Mouse (Mus musculus) ovary, adult 18-20 months (tissue): Measurements from ENCODE around the gene Slc38a10.

Source experiments
- DNase-seq: peaks from one replicate; pipeline ENCODE4 v3.0.0; 2022; ENCODE audit warnings: low spot score, mixed read lengths

Gene Slc38a10

DNA sequence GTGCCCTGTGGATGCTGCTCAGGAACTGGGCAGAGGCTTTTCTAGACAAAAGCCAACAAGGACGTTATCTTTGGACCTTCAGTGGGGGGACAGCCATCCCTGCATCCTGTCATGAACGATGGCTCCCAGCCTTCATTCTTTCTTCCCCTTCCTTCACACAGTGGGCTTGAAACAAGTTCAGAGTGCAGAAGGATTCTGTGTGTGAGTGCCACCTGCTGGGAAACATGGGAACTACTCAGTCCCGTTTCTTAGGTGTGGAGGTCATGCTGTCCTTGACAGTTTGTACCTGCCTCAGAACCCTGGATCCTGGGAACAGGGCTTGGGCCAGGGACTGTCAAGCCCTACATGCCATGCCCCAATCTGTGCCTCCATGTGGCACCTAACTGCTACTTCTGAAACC, 50.1 kb downstream of the Slc38a10 start:
- DNase-seq = no peak

DNA sequence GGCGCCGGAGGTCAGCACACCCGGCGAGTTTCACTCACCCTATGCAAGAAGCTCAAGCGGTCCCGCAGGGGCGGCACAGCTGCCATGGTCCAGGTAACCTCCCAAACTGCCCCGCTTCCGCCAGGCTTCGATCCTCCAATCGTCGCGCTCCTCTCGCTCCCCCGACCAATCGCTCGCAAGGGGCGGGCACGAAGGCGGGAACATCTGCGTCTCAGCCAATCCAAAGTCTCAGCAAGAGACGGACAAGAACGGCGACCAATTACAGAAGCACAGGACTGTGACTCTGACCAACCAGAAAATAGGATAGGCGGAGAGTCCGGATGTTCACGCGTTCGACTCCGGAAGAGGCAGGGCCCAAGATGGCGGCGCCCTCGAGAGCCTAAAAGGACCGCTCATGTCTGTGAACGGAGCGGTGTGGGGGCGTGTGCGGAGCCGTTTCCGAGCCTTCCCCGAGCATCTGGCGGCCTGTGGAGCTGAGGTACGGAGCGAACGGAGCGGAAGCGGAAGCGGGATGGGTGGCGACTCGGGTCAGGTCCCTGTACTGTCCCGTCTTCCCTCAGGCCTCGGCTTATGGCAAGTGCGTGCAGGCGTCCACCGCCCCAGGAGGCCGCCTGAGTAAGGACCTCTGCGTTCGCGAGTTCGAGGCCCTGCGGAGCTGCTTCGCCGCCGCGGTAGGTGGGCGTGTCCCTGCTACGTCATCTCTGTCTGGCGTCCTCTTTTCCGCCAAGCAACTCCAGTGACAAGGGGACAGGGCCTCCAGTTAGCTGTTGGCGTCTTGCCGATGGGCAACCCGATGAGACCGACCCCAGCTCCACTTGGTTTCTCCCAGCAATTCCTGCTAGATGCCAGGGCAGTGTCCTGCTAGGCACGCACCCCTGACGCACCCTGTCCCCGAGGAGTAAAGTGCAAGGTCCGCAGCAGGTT, 52.3 kb downstream of the Slc38a10 start, which contains the start of the genes Tepsin and Ndufaf8:
TSS of gene Tepsin (minus strand) at position 144 of the 924 bp plus-strand sequence.
TSS of gene Ndufaf8 (plus strand) at position 341 of the 924 bp plus-strand sequence.
- DNase-seq = peak; percentile 97

DNA sequence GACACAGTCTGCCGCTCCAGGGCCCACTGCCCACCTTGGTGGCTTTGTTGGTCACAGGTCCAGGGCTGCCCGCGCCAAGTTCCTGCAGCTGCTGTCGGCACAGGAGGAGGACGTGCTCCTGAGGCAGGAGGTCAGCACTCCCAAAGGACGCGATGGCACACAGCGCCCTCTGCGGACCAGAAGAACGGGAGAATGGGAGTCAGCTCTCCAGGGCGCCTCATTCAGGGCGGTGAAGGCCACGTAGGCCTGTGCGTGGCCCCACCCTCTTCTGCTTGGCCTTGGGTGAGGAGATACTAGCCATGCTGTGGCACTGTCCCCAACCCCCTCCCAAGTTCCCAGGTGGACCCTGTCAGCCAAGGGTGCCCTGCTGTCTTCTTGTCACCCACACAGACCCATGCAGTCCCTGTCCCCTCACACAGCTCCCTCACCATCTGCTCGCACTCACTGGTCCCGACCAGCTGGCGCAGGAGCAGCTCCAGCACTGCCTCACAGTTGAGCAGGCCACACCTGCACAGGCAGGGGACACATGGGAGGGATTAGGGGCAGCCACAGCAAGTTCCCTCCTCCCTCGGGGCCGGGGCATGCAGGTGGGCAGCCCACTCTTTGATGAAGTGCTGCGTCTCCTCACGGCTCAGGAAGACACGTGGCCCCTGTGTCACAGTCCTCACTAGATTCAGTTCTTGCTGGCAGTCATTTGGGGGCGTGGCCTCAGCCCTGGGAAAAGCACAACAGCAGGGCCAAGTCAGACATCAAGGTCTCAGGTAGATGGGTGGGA, 58.1 kb downstream of the Slc38a10 start:
- DNase-seq = peak; percentile 60

DNA sequence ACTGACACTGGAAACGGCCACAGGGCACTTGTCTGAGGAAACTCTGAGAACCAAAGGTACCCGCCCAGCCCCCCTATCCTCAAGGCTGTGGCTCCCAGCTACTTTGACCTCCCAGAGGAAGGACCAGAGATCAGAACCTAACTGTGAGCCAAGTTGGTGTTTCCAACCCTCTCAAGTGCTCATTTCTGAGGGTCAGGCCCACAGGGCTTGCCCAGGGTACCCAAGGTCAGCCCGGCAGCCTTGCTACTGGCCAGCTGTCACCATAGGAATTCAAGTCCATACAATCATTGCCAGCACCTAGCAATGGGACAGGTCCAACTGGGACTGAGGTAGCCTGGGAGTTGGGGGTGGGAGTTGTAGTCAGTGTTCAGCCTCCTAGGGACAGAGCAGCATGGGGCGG, 60.5 kb downstream of the Slc38a10 start:
- DNase-seq = no peak

DNA sequence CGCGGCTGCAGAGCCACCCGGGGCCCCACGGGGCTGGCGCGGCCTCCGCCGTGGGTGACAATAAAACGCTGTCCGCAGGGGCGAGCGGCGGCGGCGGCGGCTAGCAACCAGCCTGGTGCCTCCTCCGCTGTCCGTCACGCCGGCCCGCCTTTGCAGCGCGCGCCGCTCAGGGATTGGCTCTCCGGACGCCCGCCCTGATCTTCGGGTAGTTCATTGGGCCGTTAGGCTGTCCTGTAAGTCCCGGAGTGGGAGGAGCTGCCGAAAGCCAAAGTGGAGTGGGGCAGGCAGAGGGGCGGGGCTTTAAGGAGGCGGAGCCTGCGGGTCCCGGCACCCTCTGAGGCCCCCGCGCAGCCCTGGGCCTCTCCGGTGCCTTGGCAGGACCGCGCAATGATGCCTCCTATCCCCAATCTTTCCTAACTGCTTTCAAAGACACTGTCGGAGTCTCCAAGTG, 64.4 kb downstream of the Slc38a10 start, which contains the start of gene Cep131:
TSS of gene Cep131 (minus strand) at position 126 of the 451 bp plus-strand sequence.
- DNase-seq = peak; percentile 97

DNA sequence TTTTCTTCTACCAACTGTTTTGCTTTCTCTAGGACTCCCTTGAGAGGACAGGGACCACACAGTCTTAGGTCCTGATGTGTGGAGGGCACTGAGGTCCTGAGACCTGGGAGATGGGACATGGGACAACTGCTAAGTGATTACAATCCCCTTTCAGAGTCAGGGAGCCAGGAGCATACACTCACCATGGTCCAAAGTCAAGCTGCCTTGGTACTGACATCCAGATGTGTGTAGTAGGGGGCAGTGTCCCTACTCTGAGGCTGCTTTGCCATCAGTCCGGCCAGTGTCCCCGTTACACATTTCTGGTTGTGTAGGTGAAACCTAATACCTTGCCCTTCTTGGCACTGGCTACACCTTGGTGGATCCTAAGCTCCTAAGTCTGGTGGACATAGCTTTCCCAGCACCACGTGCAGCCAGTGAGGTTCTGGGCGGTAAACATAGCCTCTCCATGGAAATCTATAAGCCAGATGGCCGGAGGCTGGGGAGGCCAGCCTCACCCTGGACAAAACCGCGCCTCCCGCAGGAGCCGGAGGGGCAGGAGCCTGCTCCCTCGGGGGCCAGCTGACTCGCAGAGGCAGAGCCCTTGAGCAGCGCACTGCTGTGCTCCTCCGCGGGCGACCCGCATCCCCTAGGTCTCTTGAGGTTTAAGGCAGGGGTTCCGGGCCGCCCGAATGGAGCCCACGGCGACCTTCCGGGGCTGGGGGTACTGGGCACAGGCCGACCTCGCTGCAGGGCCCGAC, 65.1 kb downstream of the Slc38a10 start:
- DNase-seq = no peak

DNA sequence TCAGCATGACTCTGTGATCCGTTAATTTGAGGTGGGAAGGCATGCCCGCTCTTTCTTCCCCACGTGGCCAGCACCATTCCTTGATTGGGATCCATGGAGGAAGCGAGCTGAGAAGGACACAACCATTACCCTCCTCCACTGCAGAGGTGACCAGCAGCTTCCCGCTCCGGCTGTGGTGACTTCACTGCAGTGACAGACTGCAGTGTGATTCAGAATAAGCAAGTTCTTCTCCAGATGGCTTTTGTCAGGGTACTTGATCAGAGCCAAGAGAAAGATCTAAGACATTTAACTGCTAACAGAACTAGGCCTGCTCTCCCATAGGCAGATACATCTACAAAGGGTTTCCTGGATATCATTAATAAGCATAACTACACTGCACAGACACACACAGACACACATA, 70.9 kb downstream of the Slc38a10 start:
- no peak for DNase-seq

DNA sequence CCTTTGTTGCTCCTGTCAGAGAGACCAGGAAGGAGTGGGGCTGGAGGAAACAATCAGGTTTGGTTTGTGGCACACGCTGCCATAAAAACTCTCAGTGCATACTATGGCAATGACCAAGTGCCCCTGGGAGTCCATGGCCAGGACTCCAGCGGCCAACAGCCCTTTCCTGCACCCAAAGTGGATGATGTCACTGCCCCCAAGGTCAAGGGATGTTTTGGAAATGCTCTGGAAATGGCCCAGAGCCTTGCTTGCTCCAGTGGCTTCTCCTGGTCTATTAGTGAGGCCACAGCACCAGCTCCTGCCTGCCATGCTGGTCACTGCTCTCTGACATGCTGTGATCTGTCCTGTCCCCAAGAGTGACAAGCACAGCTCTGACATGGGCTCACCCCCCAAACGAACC, 75.0 kb downstream of the Slc38a10 start:
- peak; percentile 68 for DNase-seq

DNA sequence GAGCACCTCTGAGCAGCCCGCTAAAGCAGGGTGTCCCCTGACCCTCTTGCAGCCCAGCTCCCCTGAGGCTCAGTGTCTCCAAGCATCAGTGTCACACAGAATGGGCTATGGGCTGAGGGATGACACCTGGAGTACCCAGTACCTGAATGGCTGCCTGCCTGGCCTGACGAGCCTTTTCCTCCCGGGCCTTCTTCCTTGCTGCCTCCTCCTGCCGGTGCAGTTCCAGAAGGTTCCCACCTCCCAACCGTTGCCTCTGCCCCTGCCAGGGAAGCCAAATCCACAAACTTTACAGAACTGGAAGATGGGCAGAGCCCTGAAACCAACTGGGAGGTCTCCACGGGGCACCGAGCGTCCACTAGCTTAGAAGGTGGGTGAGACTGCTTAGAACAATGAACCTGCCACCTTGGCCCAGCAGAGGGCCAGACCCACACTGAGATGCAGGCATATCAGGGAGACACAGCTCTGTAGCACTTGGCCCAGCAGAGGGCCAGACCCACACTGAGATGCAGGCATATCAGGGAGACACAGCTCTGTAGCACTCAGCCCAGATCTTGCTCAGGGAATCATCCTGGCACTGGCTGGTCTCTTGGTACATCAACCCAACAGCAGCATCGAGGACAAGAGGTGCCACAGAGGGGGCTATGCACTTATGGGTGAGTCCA, 78.0 kb downstream of the Slc38a10 start:
- DNase-seq = no peak

DNA sequence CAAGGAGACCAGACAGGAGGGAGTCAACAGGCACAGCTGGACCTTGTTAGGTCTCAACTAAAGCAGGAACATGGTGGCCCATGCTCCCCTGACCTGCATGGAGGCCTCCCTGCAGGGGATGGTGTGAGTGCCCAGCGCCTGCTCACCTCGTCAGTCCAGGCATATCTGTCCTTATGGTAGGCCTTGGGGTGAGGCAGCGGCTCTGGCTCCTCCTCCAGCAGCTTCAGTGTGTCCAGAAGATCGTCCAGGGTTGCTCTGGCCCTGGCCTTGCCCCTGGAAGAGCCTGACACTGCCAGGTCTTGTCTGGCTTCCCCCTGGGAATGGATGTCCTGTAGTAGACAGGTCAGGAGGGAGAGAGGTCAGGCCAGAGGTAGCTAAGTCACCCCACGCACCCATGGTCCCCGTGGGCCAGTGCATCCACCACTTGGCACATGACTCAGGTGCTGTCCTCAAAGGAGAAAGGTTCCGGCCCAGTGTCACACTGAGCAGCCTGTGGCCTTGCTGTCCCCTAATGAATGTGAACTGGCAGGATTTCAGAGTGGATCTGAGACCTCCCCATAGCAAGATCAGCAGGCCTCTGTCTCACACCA, 79.3 kb downstream of the Slc38a10 start:
- peak; percentile 25 for DNase-seq

DNA sequence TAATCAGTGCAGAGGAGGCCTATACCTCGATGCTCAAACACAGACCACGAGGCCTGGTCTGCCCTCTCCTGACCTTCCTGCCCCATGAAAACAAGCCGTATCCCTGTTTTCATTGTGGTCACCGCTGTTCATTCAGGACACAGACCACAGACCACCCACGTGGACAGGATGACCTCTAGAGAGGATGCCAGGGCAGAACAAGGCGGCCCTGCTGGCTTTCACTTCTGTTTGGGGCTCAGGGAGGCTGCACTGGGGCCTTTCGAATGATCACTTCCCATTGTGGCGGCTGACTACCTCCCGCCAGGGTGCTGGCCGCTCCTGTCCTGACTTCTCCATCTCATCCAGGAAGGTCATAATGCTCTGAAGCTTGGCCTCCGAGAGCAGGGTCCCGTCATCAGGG, 80.1 kb downstream of the Slc38a10 start:
- DNase-seq = no peak

DNA sequence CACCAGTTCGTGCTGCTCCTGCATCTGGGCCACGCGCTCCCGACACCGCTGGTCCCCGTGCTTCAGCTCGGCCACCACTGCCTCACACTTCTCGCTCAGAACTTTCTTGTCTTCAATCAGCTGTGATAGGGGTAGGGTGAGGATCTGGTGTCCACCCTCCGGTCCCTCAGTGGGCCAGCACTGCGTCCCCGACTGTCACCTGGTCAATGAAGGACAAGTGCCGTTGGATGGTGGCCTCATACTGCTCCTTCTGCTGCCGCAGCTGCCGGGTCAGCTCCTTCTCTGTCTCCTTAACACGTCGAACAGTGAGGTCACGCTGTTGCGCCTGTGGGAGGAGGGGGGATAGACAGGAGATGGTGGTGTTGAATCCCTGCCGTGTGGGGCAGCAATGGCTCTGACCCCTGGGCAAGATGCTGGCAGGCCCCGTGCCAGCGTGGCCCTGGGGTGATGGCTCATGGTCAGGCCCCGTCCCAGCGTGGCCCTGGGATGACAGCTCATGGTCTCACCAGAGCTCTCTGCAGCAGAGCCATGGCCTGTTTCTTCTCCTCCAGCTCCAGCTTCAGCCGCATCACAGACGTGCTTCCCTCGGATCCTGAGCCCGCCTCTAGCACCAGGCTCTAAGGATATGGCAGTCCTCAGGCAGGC, 80.7 kb downstream of the Slc38a10 start:
- DNase-seq = no peak

DNA sequence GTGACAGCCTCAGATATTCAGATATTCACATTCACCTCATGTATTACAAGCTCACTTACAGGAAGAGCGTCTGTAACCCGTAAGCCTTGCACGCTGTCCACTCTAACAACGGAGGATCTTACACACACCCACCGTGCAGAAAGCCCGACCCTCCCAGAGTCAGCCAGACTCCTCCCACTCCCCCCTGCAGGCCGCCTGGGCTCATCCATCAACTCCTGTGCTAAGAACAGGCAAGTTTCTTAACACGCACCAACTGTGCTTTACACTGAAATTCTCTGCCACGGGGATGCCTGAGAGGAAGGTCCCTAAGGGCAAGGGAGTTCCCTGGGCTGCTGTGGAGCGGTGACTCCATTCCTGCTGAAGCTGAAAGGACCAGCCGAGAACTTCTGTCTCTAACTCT, 81.9 kb downstream of the Slc38a10 start:
- DNase-seq = no peak

DNA sequence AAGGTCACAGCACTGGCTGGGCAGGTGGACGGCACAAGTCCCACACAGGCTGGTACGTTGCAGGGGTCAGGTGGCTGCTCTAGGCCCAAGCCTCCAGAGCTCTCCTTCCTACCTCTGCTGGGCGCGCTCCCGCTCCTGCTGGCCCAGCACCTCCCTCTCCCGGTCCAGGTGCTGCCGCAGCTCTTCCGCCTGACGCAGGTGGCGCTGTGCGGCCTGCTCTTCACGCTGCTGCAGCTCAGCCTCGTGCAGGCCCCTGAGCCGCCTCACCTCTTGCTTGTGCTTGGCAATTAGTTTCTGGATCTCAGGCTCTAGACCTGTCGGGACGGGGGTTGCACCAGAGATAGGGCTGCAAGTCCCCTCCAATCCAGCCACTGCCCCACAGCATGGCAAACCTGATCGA, 83.3 kb downstream of the Slc38a10 start:
- no peak for DNase-seq

DNA sequence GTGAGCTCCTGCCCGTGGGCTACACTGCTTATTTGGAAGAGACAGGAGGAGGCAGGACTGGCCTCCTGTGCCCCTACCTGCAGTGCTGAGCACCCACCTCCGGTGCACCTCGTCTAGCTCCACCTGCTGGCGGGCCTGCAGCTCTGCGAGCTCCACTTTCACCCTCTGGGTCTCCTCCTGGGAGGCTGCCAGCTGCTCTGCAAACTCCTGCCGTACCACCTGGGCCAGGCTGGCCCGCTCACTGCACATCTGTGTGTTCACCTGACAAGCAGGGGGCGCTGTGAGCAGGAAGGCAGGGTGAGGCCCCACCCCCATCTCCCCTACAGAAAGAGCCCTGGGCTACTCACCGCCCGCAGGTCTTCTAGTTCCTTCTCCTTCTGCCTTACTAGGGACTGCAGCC, 85.9 kb downstream of the Slc38a10 start:
- no peak for DNase-seq

DNA sequence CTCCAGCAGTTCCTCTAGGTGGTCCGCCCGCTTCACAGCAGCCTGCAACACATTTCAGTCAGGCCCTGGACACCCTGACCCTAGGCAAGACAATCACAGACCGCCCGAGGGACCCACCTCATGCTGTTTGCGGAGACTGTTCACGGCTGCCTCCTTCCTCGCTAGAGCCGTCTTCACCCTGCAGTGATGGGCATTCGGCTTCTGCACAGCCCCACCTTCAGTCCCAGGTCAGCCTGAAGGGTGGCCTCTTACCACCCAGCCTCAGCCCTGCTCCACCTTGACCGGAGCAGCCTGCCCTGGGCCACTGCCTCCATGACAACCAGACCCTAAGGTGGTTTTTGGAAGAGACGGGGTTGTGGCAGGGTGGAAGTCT, 86.5 kb downstream of the Slc38a10 start:
- no peak for DNase-seq

DNA sequence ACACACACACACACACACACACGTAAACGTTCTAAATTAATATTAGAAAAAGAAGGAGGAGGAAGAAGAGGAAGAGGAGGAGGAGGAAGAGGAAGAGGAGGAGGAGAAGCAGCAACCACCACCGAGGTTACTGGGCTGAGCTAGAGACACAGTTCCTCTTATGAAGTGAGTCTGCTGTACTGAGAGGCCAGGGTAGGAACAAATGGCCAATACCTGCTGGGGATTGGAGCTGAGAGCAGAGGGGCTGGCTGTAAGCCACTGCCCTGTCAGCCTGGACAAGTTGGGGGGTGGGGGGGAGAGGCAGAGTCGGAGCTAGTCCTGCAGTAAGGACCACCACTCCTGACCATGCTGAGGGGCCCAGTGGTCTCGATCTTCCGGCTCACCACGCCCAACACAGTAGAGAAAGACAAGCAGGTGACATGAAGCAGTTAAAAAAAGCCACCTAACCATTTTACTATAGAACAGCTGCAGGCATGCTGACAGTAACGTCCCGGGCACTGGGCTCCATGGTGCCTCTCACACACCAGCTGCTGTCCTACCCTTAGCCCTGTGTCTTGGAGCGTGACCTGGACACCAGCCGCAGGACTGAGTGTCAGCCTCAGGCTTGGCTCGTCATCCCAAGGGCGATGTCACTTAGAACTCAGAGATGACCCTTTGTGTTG, 87.0 kb downstream of the Slc38a10 start:
- DNase-seq = no peak

DNA sequence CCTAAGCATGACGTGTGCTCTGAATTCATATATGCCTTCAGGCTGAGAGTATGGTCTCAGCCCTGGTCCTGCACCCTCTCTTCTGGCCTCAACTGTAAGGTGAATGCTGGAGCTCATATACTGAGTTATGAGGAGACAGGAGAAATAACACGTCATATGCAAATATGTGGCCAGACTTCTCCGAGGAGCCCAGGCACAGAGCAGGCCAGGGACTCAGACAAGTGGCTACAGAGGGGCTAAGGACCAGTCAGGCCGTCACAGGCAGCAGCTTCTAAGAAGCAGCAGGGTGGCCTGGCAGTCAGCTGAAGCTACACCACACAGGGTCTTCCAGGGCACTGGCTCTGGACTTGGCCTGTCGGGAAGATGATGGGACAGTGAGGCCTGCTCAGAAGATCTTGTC, 87.8 kb downstream of the Slc38a10 start:
- no peak for DNase-seq

DNA sequence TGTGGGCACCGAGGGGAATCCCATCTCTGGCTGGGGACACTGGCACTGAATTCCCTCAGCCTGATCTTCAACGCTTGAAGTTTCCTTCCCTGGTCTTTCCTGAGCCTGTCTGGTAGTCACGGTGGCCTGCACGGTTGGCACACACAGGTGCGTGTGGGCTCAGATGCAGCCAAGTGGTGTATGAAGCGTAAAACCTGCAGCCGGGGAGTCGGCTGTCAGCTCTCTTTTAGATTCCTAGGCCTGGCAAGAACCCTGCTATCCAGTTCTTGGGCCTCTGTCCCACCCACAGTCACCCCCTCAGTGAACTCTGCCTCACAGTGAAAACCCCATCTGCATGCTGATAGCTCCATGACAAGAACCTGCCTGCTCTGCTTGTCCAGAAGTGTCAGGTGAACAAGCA, 90.5 kb downstream of the Slc38a10 start:
- no peak for DNase-seq
